Mouse (Mus musculus) heart, embryonic 12.5 days (tissue): ENCODE measurements around the gene Rabgap1l. TPM values are rescaled to one million over a fixed set of nuclear protein-coding genes. Genes with fewer than 3 reads are reported as not detected.
"Not testable (repeated sequence)": the region's sequence is repeated elsewhere in the genome, so short reads cannot be mapped to it uniquely, and the experiment has no call there.

ENCODE experiments used
- ATAC-seq: fragments of 200-750 bp; cut with Nextera tagmentation; 2 replicates; pipeline ENCODE4 v1.8.0; 2017; ENCODE audit warnings: moderate TSS enrichment, moderate library complexity; ENCODE audit not compliant: insufficient number of reproducible peaks, low FRiP score
- H3K27ac ChIP-seq: fragments of 300-500 bp; sonication (generic); 2 replicates; pipeline ENCODE4 v1.5.1; 2016; ENCODE audit warnings: mild to moderate bottlenecking, moderate library complexity; ENCODE audit not compliant: poor library complexity, severe bottlenecking
- H3K27me3 ChIP-seq: fragments of 300-500 bp; sonication (generic); replicated peaks from 2 replicates; pipeline ENCODE4 v1.6.1; 2016; ENCODE audit warnings: mild to moderate bottlenecking, moderate library complexity
- H3K36me3 ChIP-seq: fragments of 300-500 bp; sonication (generic); 2 replicates; pipeline ENCODE4 v1.6.1; 2016; ENCODE audit warnings: mild to moderate bottlenecking, moderate library complexity
- H3K4me1 ChIP-seq: fragments of 300-500 bp; sonication (generic); replicated peaks from 2 replicates; pipeline ENCODE4 v1.6.1; 2016; ENCODE audit warnings: mild to moderate bottlenecking
- H3K4me2 ChIP-seq: fragments of 300-500 bp; sonication (generic); 2 replicates; pipeline ENCODE4 v1.6.1; 2016; ENCODE audit warnings: mild to moderate bottlenecking, moderate library complexity
- H3K4me3 ChIP-seq: fragments of 300-500 bp; sonication (generic); 2 replicates; pipeline ENCODE4 v1.5.1; 2016; ENCODE audit warnings: mild to moderate bottlenecking
- H3K9ac ChIP-seq: fragments of 300-500 bp; sonication (generic); 2 replicates; pipeline ENCODE4 v1.6.1; 2016; ENCODE audit warnings: mild to moderate bottlenecking, moderate library complexity
- H3K9me3 ChIP-seq: fragments of 300-500 bp; sonication (generic); replicated peaks from 2 replicates; pipeline ENCODE4 v1.6.1; 2016; ENCODE audit warnings: mild to moderate bottlenecking, moderate library complexity
- WGBS: fragments of 180-500 bp; shearing (Covaris S2); methylation state at CpG from one replicate; pipeline ENCODE4 v1.1.7; 2016; 5-methylcytosine and 5-hydroxymethylcytosine counted together
- polyA plus RNA-seq: library from polyadenylated mRNA; unstranded; fragments of >200 nt; fragmentation: Nextera tagmentation; extraction: Ambion mirVana; gene quantifications from 2 replicates; pipeline ENCODE4 v1.2.1, GENCODE M21; 2016

The Rabgap1l gene
- polyA plus RNA-seq, 1 experiment from 2014 or later, result 81.0 TPM

GRCm38 (mm10) chr1:160645416-160645815, 147.6 kb downstream of the Rabgap1l start:
- H3K36me3 ChIP-seq, result no peaks in the 10 kb centered on the region
- no peak overlapping the region for H3K9ac ChIP-seq
- H3K27ac ChIP-seq, result no peak overlapping the region
- 92% methylated on average over 3 of the region's 3 CpGs for WGBS
- no peak overlapping the region for H3K4me2 ChIP-seq
- no peak overlapping the region for H3K4me3 ChIP-seq
- no peaks in the 10 kb centered on the region for H3K9me3 ChIP-seq
- ATAC-seq, result no peak
- no peaks in the 10 kb centered on the region for H3K4me1 ChIP-seq
- H3K27me3 ChIP-seq, result no peaks in the 10 kb centered on the region

- Histone ChIP-seq H3K9ac (no peak overlapping the region), H3K4me2 (no peak overlapping the region)
- WGBS, result 69% methylated on average over 12 of the region's 12 CpGs
Measured at GRCm38 (mm10) chr1:160628213-160628932, 164.6 kb downstream of the Rabgap1l start.

GRCm38 (mm10) chr1:160624354-160625120, 168.5 kb downstream of the Rabgap1l start:
- H3K27me3 ChIP-seq, H3K27ac ChIP-seq, H3K36me3 ChIP-seq, H3K4me2 ChIP-seq, H3K9ac ChIP-seq, H3K4me1 ChIP-seq, ATAC-seq, H3K4me3 ChIP-seq, H3K9me3 ChIP-seq: not testable (repeated sequence)
- WGBS, result 68% methylated on average over 4 of the region's 4 CpGs

More at GRCm38 (mm10) chr1:160628213-160628932, 164.6 kb downstream of the Rabgap1l start:
- no peak overlapping the region for H3K4me3 ChIP-seq
- no peaks in the 10 kb centered on the region for H3K36me3 ChIP-seq
- ATAC-seq, result no peak
- H3K27ac ChIP-seq, result no peak overlapping the region
- no peaks in the 10 kb centered on the region for H3K27me3 ChIP-seq
- H3K4me1 ChIP-seq, result no peaks in the 10 kb centered on the region; the same call in 1 of the 2 replicates
- no peaks in the 10 kb centered on the region for H3K9me3 ChIP-seq

- WGBS, result 78% methylated on average over 2 of the region's 2 CpGs
- H3K4me3 ChIP-seq, result no peak overlapping the region
Measured at GRCm38 (mm10) chr1:160618201-160618600, 174.8 kb downstream of the Rabgap1l start.

GRCm38 (mm10) chr1:160606425-160606824, 186.6 kb downstream of the Rabgap1l start:
- H3K4me3 ChIP-seq, result no peak overlapping the region
- no peaks in the 10 kb centered on the region for H3K36me3 ChIP-seq
- no peaks in the 10 kb centered on the region for H3K4me1 ChIP-seq
- H3K27ac ChIP-seq, result no peak overlapping the region
- no peak overlapping the region for H3K4me2 ChIP-seq
- ATAC-seq, result no peak
- H3K9me3 ChIP-seq, result no peaks in the 10 kb centered on the region
- no peak overlapping the region for H3K9ac ChIP-seq
- WGBS, result 78% methylated on average over 2 of the region's 2 CpGs
- no peaks in the 10 kb centered on the region for H3K27me3 ChIP-seq

More at GRCm38 (mm10) chr1:160618201-160618600, 174.8 kb downstream of the Rabgap1l start:
- Histone ChIP-seq H3K27me3 (no peaks in the 10 kb centered on the region), H3K4me1 (no peaks in the 10 kb centered on the region), H3K4me2 (no peak overlapping the region), H3K9ac (no peak overlapping the region), H3K9me3 (no peaks in the 10 kb centered on the region), H3K27ac (no peak overlapping the region), H3K36me3 (no peaks in the 10 kb centered on the region)
- no peak for ATAC-seq

GRCm38 (mm10) chr1:160603312-160603711, 189.7 kb downstream of the Rabgap1l start:
- H3K9me3 ChIP-seq, H3K27ac ChIP-seq, H3K4me1 ChIP-seq, H3K9ac ChIP-seq, H3K4me3 ChIP-seq, ATAC-seq, H3K27me3 ChIP-seq, H3K4me2 ChIP-seq, H3K36me3 ChIP-seq: not testable (repeated sequence)

- Histone ChIP-seq H3K27ac (no peak overlapping the region), H3K4me3 (no peak overlapping the region), H3K4me2 (no peak overlapping the region), H3K9ac (no peak overlapping the region), H3K27me3 (no peaks in the 10 kb centered on the region), H3K9me3 (no peaks in the 10 kb centered on the region), H3K36me3 (no peaks in the 10 kb centered on the region), H3K4me1 (no peaks in the 10 kb centered on the region)
- ATAC-seq, result no peak
- WGBS, result 76% methylated on average over 1 of the region's 1 CpGs
Measured at GRCm38 (mm10) chr1:160597369-160597768, 195.6 kb downstream of the Rabgap1l start.

GRCm38 (mm10) chr1:160596948-160597270, 196.1 kb downstream of the Rabgap1l start:
- ATAC-seq, result no peak
- H3K4me1 ChIP-seq, result no peaks in the 10 kb centered on the region
- no peak overlapping the region for H3K27ac ChIP-seq
- H3K4me3 ChIP-seq, result no peak overlapping the region
- H3K9ac ChIP-seq, result no peak overlapping the region
- no peaks in the 10 kb centered on the region for H3K9me3 ChIP-seq
- H3K4me2 ChIP-seq, result no peak overlapping the region
- H3K27me3 ChIP-seq, result no peaks in the 10 kb centered on the region
- WGBS, result 85% methylated on average over 3 of the region's 3 CpGs
- no peaks in the 10 kb centered on the region for H3K36me3 ChIP-seq

- no peak for ATAC-seq
- no peaks in the 10 kb centered on the region for H3K36me3 ChIP-seq
- no peaks in the 10 kb centered on the region for H3K27me3 ChIP-seq
- no peak overlapping the region for H3K4me2 ChIP-seq
- no peak overlapping the region for H3K4me3 ChIP-seq
- H3K27ac ChIP-seq, result no peak overlapping the region
- H3K9ac ChIP-seq, result no peak overlapping the region
- H3K4me1 ChIP-seq, result no peaks in the 10 kb centered on the region
- H3K9me3 ChIP-seq, result no peaks in the 10 kb centered on the region
Measured at GRCm38 (mm10) chr1:160596252-160596947, 196.6 kb downstream of the Rabgap1l start.

GRCm38 (mm10) chr1:160594576-160594975, 198.4 kb downstream of the Rabgap1l start:
- no peak for ATAC-seq
- Histone ChIP-seq H3K9me3 (no peaks in the 10 kb centered on the region), H3K27me3 (no peaks in the 10 kb centered on the region), H3K36me3 (no peaks in the 10 kb centered on the region), H3K4me1 (no peaks in the 10 kb centered on the region), H3K9ac (no peak overlapping the region), H3K27ac (no peak overlapping the region), H3K4me3 (no peak overlapping the region), H3K4me2 (no peak overlapping the region)
- WGBS, result 88% methylated on average over 1 of the region's 1 CpGs

GRCm38 (mm10) chr1:160594066-160594465, 198.9 kb downstream of the Rabgap1l start:
- Histone ChIP-seq H3K36me3 (no peaks in the 10 kb centered on the region), H3K4me3 (no peak overlapping the region), H3K9ac (no peak overlapping the region), H3K9me3 (no peaks in the 10 kb centered on the region), H3K27me3 (no peaks in the 10 kb centered on the region), H3K4me2 (no peak overlapping the region), H3K4me1 (no peaks in the 10 kb centered on the region), H3K27ac (no peak overlapping the region)
- WGBS, result 82% methylated on average over 4 of the region's 4 CpGs
- no peak for ATAC-seq
